Mouse (Mus musculus) kidney, adult 2 months (tissue): ENCODE measurements around the gene Tent5c.

Experiments
- CTCF ChIP-seq: fragments of 200-500 bp; conservative IDR thresholded peaks from 2 replicates; pipeline ENCODE4 v1.5.1; 2011; ENCODE audit warnings: low read depth, mild to moderate bottlenecking, control low read depth, low read length, moderate library complexity, mixed read lengths; ENCODE audit not compliant: insufficient read depth, insufficient read length
- POLR2A ChIP-seq: fragments of 200-500 bp; IDR thresholded peaks from one replicate; pipeline ENCODE4 v1.6.1; 2011; ENCODE audit warnings: low read depth, low read length, control low read depth

GRCm38 (mm10) chr3:100474950-100475472, 14.1 kb downstream of the Tent5c start:
- TF ChIP-seq CTCF (no peak), POLR2A (no peak)
